Mouse (Mus musculus): ENCODE results near the gene A730015C16Rik.

DNA sequence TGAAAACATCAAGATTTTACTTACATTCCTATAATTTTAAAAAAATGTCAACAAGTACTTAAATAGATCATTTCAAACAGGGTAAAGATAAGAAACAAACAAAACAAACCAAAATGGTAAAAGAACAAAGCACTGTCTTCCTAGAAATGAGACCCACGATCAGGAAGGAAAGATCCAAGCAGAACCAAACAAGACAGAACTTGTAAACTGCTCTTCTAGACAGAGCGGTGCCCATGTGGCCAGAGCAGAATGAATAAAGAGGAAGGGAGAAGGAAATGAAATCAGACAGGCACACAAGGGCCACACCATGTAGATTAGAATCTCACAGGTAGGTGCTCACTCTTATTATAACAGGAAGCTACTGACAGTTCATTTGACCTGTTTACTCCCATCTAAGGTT lies 21.8 kb downstream of the A730015C16Rik start:
- TF ChIP-seq CTCF (IDR thresholded peaks at IDR 0.05; ENCODE audit: low read depth) (no peak), EP300 (optimal IDR thresholded peaks at IDR 0.05) (no peak)

Data from stomach, postnatal 0 days (tissue).